Mouse (Mus musculus): ENCODE measurements around the gene Asic2. TPM values are rescaled to one million over a fixed set of nuclear protein-coding genes. Genes with fewer than 3 reads are reported as not detected.

Asic2 gene
- total and polyA plus RNA-seq, 2 experiments from 2014 or later: 19.2 to 57.3 TPM

DNA sequence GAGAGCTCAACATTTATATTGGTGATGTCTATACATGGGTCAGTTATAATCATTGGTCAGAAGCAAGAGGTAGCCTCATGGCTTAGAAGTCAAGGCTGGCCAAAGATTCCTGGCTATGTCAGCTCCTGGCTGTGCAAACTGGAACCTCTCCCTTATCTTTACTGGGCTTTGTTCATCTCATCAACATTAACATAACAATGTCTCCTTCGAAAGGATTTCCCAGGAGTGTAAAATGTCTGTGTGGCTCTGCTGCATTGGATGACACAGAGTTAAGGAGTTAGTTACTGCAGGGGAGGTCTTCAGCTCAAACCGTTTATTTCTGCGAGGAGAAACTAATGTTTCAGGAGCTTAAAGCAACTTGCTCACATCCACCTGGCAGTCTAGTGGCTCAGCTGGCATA lies 926.6 kb downstream of the Asic2 start:
- H3K4me1 ChIP-seq (ENCODE audit: insufficient read depth, low read length): no peaks in the 10 kb centered on the region; the same call in 1 of the 2 replicates
- DNase-seq (ENCODE audit: low spot score) (no peak), ATAC-seq (no peak)
- H3K9ac ChIP-seq (replicated peaks; ENCODE audit: low read length): no peak overlapping the region
- H3K36me3 ChIP-seq (ENCODE audit: insufficient read depth, low read length): no peaks in the 10 kb centered on the region
- no peak overlapping the region for H3K4me3 ChIP-seq (ENCODE audit: low read length)
- WGBS: 29% methylated on average over 3 of the region's 3 CpGs
- H3K4me2 ChIP-seq (ENCODE audit: low read depth, low read length): no peak overlapping the region
- TF ChIP-seq CTCF (IDR thresholded peaks at IDR 0.05; ENCODE audit: low read depth): no peak
- no peak overlapping the region for H3K27ac ChIP-seq
- no peaks in the 10 kb centered on the region for H3K27me3 ChIP-seq (ENCODE audit: insufficient read depth, low read length)
- H3K9me3 ChIP-seq (ENCODE audit: low read length): no peaks in the 10 kb centered on the region

DNA sequence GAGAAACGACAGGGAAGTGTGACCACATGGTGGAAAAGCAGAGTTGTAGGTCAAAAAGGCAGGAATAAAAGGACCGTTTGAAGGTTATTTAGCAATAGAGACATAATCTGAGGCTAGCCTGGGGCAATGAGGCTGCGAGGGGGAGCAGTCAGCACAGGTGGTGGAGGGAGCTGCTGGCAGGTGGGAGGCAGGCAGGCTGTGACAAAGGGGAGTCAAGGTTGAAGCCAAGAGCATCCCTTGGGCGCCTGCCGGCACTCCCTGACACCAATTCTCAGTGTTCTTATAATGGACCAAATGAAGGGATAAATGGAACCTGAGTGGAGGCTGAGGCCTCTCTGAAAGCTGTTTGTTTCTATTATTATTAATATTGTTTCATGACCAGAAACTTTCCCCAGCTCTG lies 928.3 kb downstream of the Asic2 start:
- no peaks in the 10 kb centered on the region for H3K36me3 ChIP-seq (ENCODE audit: insufficient read depth, low read length)
- no peak for DNase-seq (ENCODE audit: low spot score)
- WGBS: 45% methylated on average over 5 of the region's 5 CpGs
- no peak overlapping the region for H3K27ac ChIP-seq
- H3K4me1 ChIP-seq (ENCODE audit: insufficient read depth, low read length): no peaks in the 10 kb centered on the region; the same call in 1 of the 2 replicates
- no peak overlapping the region for H3K9ac ChIP-seq (replicated peaks; ENCODE audit: low read length)
- no peaks in the 10 kb centered on the region for H3K27me3 ChIP-seq (ENCODE audit: insufficient read depth, low read length)
- no peak for ATAC-seq
- H3K4me2 ChIP-seq (ENCODE audit: low read depth, low read length): no peak overlapping the region
- H3K9me3 ChIP-seq (ENCODE audit: low read length): no peaks in the 10 kb centered on the region
- no peak for TF ChIP-seq CTCF (IDR thresholded peaks at IDR 0.05; ENCODE audit: low read depth)
- no peak overlapping the region for H3K4me3 ChIP-seq (ENCODE audit: low read length)

DNA sequence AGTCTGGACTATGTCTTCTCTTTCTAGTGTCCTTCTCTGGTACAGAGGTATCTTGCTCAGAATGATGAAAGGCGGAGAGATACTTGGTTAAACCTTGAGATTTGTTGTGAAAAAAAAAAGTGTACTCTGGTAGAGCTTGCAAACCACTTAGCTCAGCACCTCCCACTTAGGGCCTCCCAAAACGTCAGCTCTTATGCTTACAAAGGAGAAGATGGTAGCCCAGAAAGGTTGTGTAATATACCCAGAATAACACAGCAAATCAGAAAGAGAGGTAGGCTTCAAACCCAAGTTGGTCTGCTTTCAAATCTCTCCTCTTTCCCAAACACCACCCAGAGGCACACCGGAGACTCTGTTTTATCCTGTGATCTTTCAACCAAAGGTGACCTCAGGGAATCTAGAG lies 936.1 kb downstream of the Asic2 start:
- no peaks in the 10 kb centered on the region for H3K4me1 ChIP-seq (ENCODE audit: insufficient read depth, low read length)
- 87% methylated on average over 3 of the region's 3 CpGs for WGBS
- no peaks in the 10 kb centered on the region for H3K9me3 ChIP-seq (ENCODE audit: low read length)
- H3K9ac ChIP-seq (replicated peaks; ENCODE audit: low read length): no peak overlapping the region
- no peak overlapping the region for H3K4me2 ChIP-seq (ENCODE audit: low read depth, low read length)
- ATAC-seq (no peak), DNase-seq (ENCODE audit: low spot score) (no peak)
- H3K27ac ChIP-seq: no peak overlapping the region
- no peak for TF ChIP-seq CTCF (IDR thresholded peaks at IDR 0.05; ENCODE audit: low read depth)
- no peaks in the 10 kb centered on the region for H3K27me3 ChIP-seq (ENCODE audit: insufficient read depth, low read length)
- H3K4me3 ChIP-seq (ENCODE audit: low read length): no peak overlapping the region
- no peaks in the 10 kb centered on the region for H3K36me3 ChIP-seq (ENCODE audit: insufficient read depth, low read length)

DNA sequence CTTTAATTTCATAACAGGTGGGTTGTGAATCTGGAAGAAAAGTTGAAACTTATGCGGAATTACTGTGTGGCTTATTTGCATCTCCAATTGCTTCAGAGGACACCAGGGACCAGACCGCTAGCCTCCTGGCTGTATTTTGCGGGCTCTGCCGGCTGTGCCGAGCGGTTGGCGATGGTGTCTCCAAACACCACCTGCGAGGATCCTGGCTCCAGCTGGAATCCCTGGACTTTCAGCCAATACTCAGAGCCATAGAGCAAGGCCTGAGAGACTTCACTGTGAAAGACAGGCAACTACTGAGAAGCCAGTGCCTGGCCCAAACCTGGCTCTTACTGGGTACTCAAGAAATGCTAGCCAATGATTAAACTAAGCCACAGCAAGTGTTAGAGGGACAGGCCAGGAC lies 953.5 kb downstream of the Asic2 start:
- no peak for TF ChIP-seq CTCF (IDR thresholded peaks at IDR 0.05; ENCODE audit: low read depth)
- Histone ChIP-seq H3K4me2 (ENCODE audit: low read depth, low read length) (no peak overlapping the region), H3K9ac (replicated peaks; ENCODE audit: low read length) (no peak overlapping the region), H3K4me1 (ENCODE audit: insufficient read depth, low read length) (no peaks in the 10 kb centered on the region), H3K27ac (no peak overlapping the region), H3K36me3 (ENCODE audit: insufficient read depth, low read length) (no peaks in the 10 kb centered on the region), H3K27me3 (ENCODE audit: insufficient read depth, low read length) (no peaks in the 10 kb centered on the region), H3K9me3 (ENCODE audit: low read length) (no peaks in the 10 kb centered on the region), H3K4me3 (ENCODE audit: low read length) (no peak overlapping the region)
- whole genome bisulfite sequencing: 81% methylated on average over 8 of the region's 8 CpGs
- no peak for ATAC-seq
- no peak for DNase-seq (ENCODE audit: low spot score)

DNA sequence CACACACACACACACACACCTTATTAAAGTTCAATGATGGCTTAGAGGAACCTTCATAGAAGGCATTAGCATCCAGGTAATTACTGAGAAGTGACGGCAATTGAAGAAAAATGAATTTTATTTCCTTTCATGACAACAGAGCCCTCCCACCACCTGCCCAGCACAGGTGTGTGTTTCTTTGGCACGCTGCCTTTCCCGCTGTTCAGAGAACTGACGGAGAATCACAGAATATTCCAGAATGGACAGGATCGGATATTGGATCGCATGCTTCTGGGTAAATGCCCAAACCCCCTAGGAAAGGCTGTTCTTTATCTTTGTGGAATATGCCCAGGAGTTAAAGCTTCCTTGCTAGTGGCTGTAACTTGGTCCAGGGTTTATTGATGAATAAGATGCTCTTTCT lies 954.8 kb downstream of the Asic2 start:
- H3K36me3 ChIP-seq (ENCODE audit: insufficient read depth, low read length): no peaks in the 10 kb centered on the region
- H3K4me1 ChIP-seq (ENCODE audit: insufficient read depth, low read length): no peaks in the 10 kb centered on the region
- no peak overlapping the region for H3K4me3 ChIP-seq (ENCODE audit: low read length)
- H3K27ac ChIP-seq: no peak overlapping the region
- H3K27me3 ChIP-seq (ENCODE audit: insufficient read depth, low read length): no peaks in the 10 kb centered on the region
- DNase-seq (ENCODE audit: low spot score) (no peak), ATAC-seq (no peak)
- TF ChIP-seq CTCF (IDR thresholded peaks at IDR 0.05; ENCODE audit: low read depth): no peak
- WGBS: 84% methylated on average over 6 of the region's 6 CpGs
- no peak overlapping the region for H3K9ac ChIP-seq (replicated peaks; ENCODE audit: low read length)
- no peak overlapping the region for H3K4me2 ChIP-seq (ENCODE audit: low read depth, low read length)
- no peaks in the 10 kb centered on the region for H3K9me3 ChIP-seq (ENCODE audit: low read length)

DNA sequence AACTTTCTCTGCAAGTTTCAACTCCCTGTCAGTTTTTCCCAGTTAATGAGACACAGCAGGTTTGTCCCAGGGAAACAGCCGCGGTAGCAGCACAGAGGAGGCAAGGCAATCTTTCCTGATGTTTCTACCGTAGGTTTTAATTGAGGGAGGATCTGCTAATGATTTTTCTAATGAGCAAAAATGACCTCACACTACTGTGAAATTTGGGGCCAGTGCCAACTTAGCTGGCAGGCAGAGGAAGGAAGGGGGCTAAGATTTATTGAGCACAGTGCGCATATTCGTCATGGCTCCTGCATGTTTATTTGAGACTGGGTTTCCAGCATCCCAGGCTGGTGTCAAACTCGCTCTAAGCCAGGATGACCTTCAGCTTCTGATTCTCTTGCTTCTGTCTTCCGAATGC lies 957.5 kb downstream of the Asic2 start:
- Histone ChIP-seq H3K9me3 (ENCODE audit: low read length) (no peaks in the 10 kb centered on the region), H3K4me2 (ENCODE audit: low read depth, low read length) (no peak overlapping the region), H3K9ac (replicated peaks; ENCODE audit: low read length) (no peak overlapping the region), H3K36me3 (ENCODE audit: insufficient read depth, low read length) (no peaks in the 10 kb centered on the region), H3K4me1 (ENCODE audit: insufficient read depth, low read length) (no peaks in the 10 kb centered on the region), H3K27ac (no peak overlapping the region), H3K27me3 (ENCODE audit: insufficient read depth, low read length) (no peaks in the 10 kb centered on the region), H3K4me3 (ENCODE audit: low read length) (no peak overlapping the region)
- 38% methylated on average over 7 of the region's 7 CpGs for WGBS
- no peak for ATAC-seq
- peak; percentile 56 for DNase-seq (ENCODE audit: low spot score)
- no peak for TF ChIP-seq CTCF (IDR thresholded peaks at IDR 0.05; ENCODE audit: low read depth)

DNA sequence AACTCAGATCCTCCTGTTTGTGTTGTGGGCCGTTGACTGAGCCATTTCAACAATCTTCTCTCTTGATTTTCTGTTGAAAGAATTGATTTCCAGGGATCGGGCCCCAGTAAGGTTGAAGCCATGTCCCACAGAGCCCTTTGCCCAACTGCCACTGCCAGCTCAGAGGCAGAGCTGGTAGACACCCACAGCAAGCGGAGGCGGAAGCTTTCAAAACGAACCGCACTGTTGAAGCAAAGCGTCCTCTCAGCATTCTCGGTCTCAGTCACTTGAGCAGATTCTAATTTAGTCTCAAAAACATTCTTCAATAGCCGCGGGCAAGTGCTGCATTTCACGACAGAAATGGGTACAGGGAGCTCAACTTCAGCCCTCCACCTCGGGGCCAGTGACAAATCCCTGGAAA lies 958.9 kb downstream of the Asic2 start:
- ATAC-seq (no peak), DNase-seq (ENCODE audit: low spot score) (no peak)
- Histone ChIP-seq H3K4me2 (ENCODE audit: low read depth, low read length) (no peak overlapping the region), H3K9me3 (ENCODE audit: low read length) (no peaks in the 10 kb centered on the region), H3K4me3 (ENCODE audit: low read length) (no peak overlapping the region), H3K4me1 (ENCODE audit: insufficient read depth, low read length) (no peaks in the 10 kb centered on the region), H3K27ac (no peak overlapping the region), H3K27me3 (ENCODE audit: insufficient read depth, low read length) (no peaks in the 10 kb centered on the region), H3K36me3 (ENCODE audit: insufficient read depth, low read length) (no peaks in the 10 kb centered on the region), H3K9ac (replicated peaks; ENCODE audit: low read length) (no peak overlapping the region)
- no peak for TF ChIP-seq CTCF (IDR thresholded peaks at IDR 0.05; ENCODE audit: low read depth)
- 85% methylated on average over 12 of the region's 12 CpGs for WGBS

Measured in hindbrain, postnatal 0 days (tissue).